Mouse (Mus musculus) heart, embryonic 16.5 days (tissue): ENCODE data around the gene Dkk1. TPM values are rescaled to one million over a fixed set of nuclear protein-coding genes. Genes with fewer than 3 reads are reported as not detected.

ENCODE experiments used
- ATAC-seq: fragments of 200-750 bp; cut with Nextera tagmentation; replicated peaks from 2 replicates; pipeline ENCODE4 v1.8.0; 2017; ENCODE audit warnings: moderate number of reproducible peaks; ENCODE audit not compliant: insufficient read depth, low FRiP score; ENCODE audit errors: extremely low read depth
- H3K27ac ChIP-seq: fragments of 300-500 bp; sonication (generic); 2 replicates; pipeline ENCODE4 v1.5.1; 2014; ENCODE audit warnings: mild to moderate bottlenecking, low read length, control low read depth, moderate library complexity
- H3K27me3 ChIP-seq: fragments of 300-500 bp; sonication (generic); 2 replicates; pipeline ENCODE4 v1.6.1; 2014; ENCODE audit warnings: low read length, mixed read lengths; ENCODE audit not compliant: control insufficient read depth, insufficient read depth
- H3K36me3 ChIP-seq: fragments of 300-500 bp; sonication (generic); 2 replicates; pipeline ENCODE4 v1.6.1; 2014; ENCODE audit not compliant: control insufficient read depth, insufficient read depth
- H3K4me1 ChIP-seq: fragments of 300-500 bp; sonication (generic); 2 replicates; pipeline ENCODE4 v1.6.1; 2014; ENCODE audit warnings: low read length, mixed read lengths; ENCODE audit not compliant: control insufficient read depth, insufficient read depth
- H3K4me2 ChIP-seq: fragments of 300-500 bp; sonication (generic); 2 replicates; pipeline ENCODE4 v1.6.1; 2014; ENCODE audit warnings: low read depth, mild to moderate bottlenecking, control low read depth, low read length
- H3K4me3 ChIP-seq: fragments of 300-500 bp; sonication (generic); 2 replicates; pipeline ENCODE4 v1.5.1; 2014; ENCODE audit warnings: mild to moderate bottlenecking, control low read depth, low read length
- H3K9ac ChIP-seq: fragments of 300-500 bp; sonication (generic); 2 replicates; pipeline ENCODE4 v1.6.1; 2014; ENCODE audit warnings: low read length, control low read depth
- H3K9me3 ChIP-seq: fragments of 300-500 bp; sonication (generic); replicated peaks from 2 replicates; pipeline ENCODE4 v1.6.1; 2016; ENCODE audit warnings: low read length; ENCODE audit not compliant: control insufficient read depth
- WGBS: fragments of 180-500 bp; shearing (Covaris S2); extraction: QIAGEN DNeasy Blood & Tissue Kit; methylation state at CpG from one replicate; pipeline ENCODE4 v1.1.7; 2014; 5-methylcytosine and 5-hydroxymethylcytosine counted together
- polyA plus RNA-seq: library from polyadenylated mRNA; unstranded; fragments of >200 nt; fragmentation: Nextera tagmentation; extraction: Ambion mirVana; gene quantifications from 2 replicates; pipeline ENCODE4 v1.2.1, GENCODE M21; 2015

Dkk1 gene
- polyA plus RNA-seq: 0.10 and 0.11 TPM in 2 replicates

- peak within 1 kb of the TSS; percentile 10; the same call in 1 of the 2 replicates for H3K9ac ChIP-seq
- peaks cover 12% of the 10 kb centered on the region for H3K4me1 ChIP-seq
- H3K27ac ChIP-seq: no peak within 1 kb of the TSS
- ATAC-seq: 0 out of 2 replicates have a peak, but pooled peaks have one; percentile 32
- peak within 1 kb of the TSS; percentile 71 for H3K4me2 ChIP-seq
- peak within 1 kb of the TSS; percentile 44 for H3K4me3 ChIP-seq
- peaks cover 44% of the 10 kb centered on the region for H3K27me3 ChIP-seq
- 2% methylated on average over 26 of the region's 26 CpGs for WGBS
- no peaks in the 10 kb centered on the region for H3K9me3 ChIP-seq
- no peaks in the 10 kb centered on the region for H3K36me3 ChIP-seq
Observed at GRCm38 (mm10) chr19:30549044-30549853, at the start of gene Dkk1. TSS of gene Dkk1 (minus strand) at chr19:30549665.

DNA sequence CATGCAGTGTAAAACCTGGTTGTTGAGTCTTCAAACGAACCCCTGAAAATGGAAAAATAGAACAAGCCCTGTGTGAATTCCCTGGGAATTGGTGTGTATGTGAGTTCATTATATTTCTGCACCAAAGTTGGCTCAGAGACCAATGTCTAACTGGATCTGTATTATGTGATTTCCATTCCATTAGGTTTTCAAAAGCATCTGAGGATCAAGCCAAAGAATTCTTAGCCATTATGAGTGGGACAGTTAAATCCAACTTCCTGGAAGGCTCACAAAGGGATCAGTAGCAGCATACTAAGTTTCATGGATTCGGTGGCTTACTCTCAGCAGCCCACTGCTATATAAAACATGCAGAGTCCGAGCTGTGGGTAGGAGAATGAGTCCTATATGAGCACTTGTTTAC is 36.9 kb upstream of the Dkk1 start:
- H3K4me1 ChIP-seq: no peaks in the 10 kb centered on the region
- H3K27ac ChIP-seq: no peak overlapping the region
- ATAC-seq: no peak
- no peak overlapping the region for H3K4me2 ChIP-seq
- no peaks in the 10 kb centered on the region for H3K9me3 ChIP-seq
- H3K4me3 ChIP-seq: no peak overlapping the region
- H3K36me3 ChIP-seq: no peaks in the 10 kb centered on the region
- H3K9ac ChIP-seq: no peak overlapping the region
- WGBS: 80% methylated on average over 3 of the region's 3 CpGs
- no peaks in the 10 kb centered on the region for H3K27me3 ChIP-seq

DNA sequence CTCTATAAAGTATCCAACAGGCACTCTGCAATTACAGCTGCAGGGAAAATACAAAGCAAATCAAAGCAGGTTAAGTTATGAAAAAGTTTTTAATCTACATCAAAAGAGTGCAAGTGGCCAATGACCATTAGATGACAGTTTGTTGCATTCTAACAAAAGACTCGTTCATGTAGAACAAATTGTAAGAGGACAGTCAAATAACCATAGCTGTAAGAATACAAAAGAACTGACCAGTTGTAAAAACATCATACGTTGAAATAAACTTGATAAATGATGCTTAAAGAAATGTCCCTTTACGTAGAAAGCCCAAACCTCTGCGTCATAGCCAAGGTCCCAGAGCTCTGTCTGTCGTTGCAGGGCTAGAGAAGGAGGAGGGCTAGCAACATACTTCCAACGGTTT is 15.1 kb upstream of the Dkk1 start:
- Histone ChIP-seq H3K4me1 (no peaks in the 10 kb centered on the region), H3K36me3 (no peaks in the 10 kb centered on the region), H3K9me3 (no peaks in the 10 kb centered on the region), H3K9ac (no peak overlapping the region), H3K4me3 (no peak overlapping the region), H3K27ac (no peak overlapping the region), H3K4me2 (no peak overlapping the region), H3K27me3 (no peaks in the 10 kb centered on the region)
- WGBS: 82% methylated on average over 6 of the region's 6 CpGs
- no peak for ATAC-seq

GRCm38 (mm10) chr19:30563876-30564275 is 14.4 kb upstream of the Dkk1 start:
- 62% methylated on average over 3 of the region's 3 CpGs for WGBS
- no peak overlapping the region for H3K27ac ChIP-seq
- no peaks in the 10 kb centered on the region for H3K27me3 ChIP-seq
- H3K9me3 ChIP-seq: no peaks in the 10 kb centered on the region
- no peaks in the 10 kb centered on the region for H3K4me1 ChIP-seq
- ATAC-seq: no peak
- H3K4me3 ChIP-seq: no peak overlapping the region
- H3K36me3 ChIP-seq: no peaks in the 10 kb centered on the region
- H3K9ac ChIP-seq: no peak overlapping the region
- no peak overlapping the region for H3K4me2 ChIP-seq

GRCm38 (mm10) chr19:30558024-30558423 is 8.6 kb upstream of the Dkk1 start:
- H3K4me2 ChIP-seq: no peak overlapping the region
- no peaks in the 10 kb centered on the region for H3K36me3 ChIP-seq
- no peak overlapping the region for H3K9ac ChIP-seq
- no peak overlapping the region for H3K27ac ChIP-seq
- peaks cover 4% of the 10 kb centered on the region for H3K27me3 ChIP-seq
- H3K4me1 ChIP-seq: peaks cover 2% of the 10 kb centered on the region; the same call in 1 of the 2 replicates
- no peaks in the 10 kb centered on the region for H3K9me3 ChIP-seq
- ATAC-seq: no peak
- H3K4me3 ChIP-seq: no peak overlapping the region

GRCm38 (mm10) chr19:30554467-30554881 is 5.0 kb upstream of the Dkk1 start:
- Histone ChIP-seq H3K4me2 (peak overlapping the region; percentile 64), H3K4me3 (peak overlapping the region; percentile 45), H3K9ac (peak overlapping the region; percentile 62), H3K36me3 (no peaks in the 10 kb centered on the region), H3K27me3 (peaks cover 20% of the 10 kb centered on the region), H3K4me1 (peaks cover 9% of the 10 kb centered on the region), H3K27ac (no peak overlapping the region), H3K9me3 (no peaks in the 10 kb centered on the region)
- peak; percentile 52; the same call in 1 of the 2 replicates for ATAC-seq
- under 1% methylated on average over 12 of the region's 12 CpGs for WGBS

GRCm38 (mm10) chr19:30553740-30554139 is 4.3 kb upstream of the Dkk1 start:
- Histone ChIP-seq H3K9ac (no peak overlapping the region), H3K27ac (no peak overlapping the region), H3K4me3 (no peak overlapping the region), H3K9me3 (no peaks in the 10 kb centered on the region), H3K36me3 (no peaks in the 10 kb centered on the region), H3K4me2 (no peak overlapping the region), H3K4me1 (peaks cover 12% of the 10 kb centered on the region), H3K27me3 (peaks cover 24% of the 10 kb centered on the region)
- no peak for ATAC-seq
- WGBS: 24% methylated on average over 4 of the region's 4 CpGs

DNA sequence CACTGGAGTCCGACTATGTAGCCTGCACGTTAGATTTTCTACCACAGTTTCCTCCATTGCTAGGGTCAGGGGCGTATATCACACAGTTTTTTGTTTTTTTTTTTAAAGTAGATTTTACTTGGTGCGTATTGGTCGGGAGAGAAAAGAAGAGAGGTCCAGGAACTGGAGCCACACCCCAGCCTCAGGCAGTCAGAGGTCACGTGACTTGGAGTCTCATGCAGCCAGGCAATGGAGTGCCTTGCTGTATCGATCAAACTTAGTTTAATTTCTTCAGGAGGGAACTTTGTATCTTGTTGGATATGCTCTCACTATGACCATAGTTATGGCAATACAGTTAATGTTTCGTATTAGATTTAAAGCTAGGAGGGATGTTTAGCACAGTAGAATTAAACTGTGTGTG is 2.8 kb upstream of the Dkk1 start:
- H3K4me1 ChIP-seq: peaks cover 14% of the 10 kb centered on the region
- H3K4me3 ChIP-seq: no peak overlapping the region
- H3K4me2 ChIP-seq: no peak overlapping the region
- WGBS: 63% methylated on average over 8 of the region's 8 CpGs
- no peaks in the 10 kb centered on the region for H3K9me3 ChIP-seq
- H3K36me3 ChIP-seq: no peaks in the 10 kb centered on the region
- peaks cover 36% of the 10 kb centered on the region for H3K27me3 ChIP-seq
- H3K9ac ChIP-seq: no peak overlapping the region
- no peak overlapping the region for H3K27ac ChIP-seq
- no peak for ATAC-seq

- Histone ChIP-seq H3K9me3 (no peaks in the 10 kb centered on the region), H3K9ac (no peak overlapping the region), H3K36me3 (no peaks in the 10 kb centered on the region), H3K4me3 (peak overlapping the region; percentile 44), H3K4me1 (peaks cover 14% of the 10 kb centered on the region), H3K27me3 (peaks cover 44% of the 10 kb centered on the region), H3K27ac (no peak overlapping the region), H3K4me2 (peak overlapping the region; percentile 71)
- 3% methylated on average over 17 of the region's 17 CpGs for WGBS
- no peak for ATAC-seq
Observed at GRCm38 (mm10) chr19:30549854-30550647, 586 bp upstream of the Dkk1 start.
